In genomic region chr3:99279718-99280117, GRCm38 (mm10) we compare ENCODE assay signal across 24 mouse cellular contexts. TPM values are rescaled to one million over a fixed set of nuclear protein-coding genes. Genes with fewer than 3 reads are reported as not detected.
DNase-seq lines count a peak whose midpoint lies in the region; ATAC-seq and TF ChIP-seq lines count a peak whose summit lies in the region.
"Had no signal": no experiment of that assay in that cellular context is flagged by ENCODE, and none has a peak within 500 bp of the region (broad histone marks: within the 10 kb centered on the region; RNA-seq: fewer than 3 reads in every experiment).

No protein-coding gene starts in this region.

- TF ChIP-seq RAD21 in MEL (IDR thresholded peaks at IDR 0.05; ENCODE audit: low read depth, low read length): no peak

- TF ChIP-seq CTCF in MEL (IDR thresholded peaks at IDR 0.05 in 2 of 3, conservative IDR thresholded peaks at IDR 0.05 in 1 of 3; ENCODE audit: control insufficient read depth in 1 of 3, insufficient read depth in 1 of 3, low read depth in 2 of 3, low read length in 3 of 3, poor library complexity in 1 of 3, severe bottlenecking in 1 of 3): no peak

- H3K4me1 ChIP-seq in heart, embryonic 11.5 days (ENCODE audit: control insufficient read depth, insufficient read depth, low read length): no peaks in the 10 kb centered on the region
- no peaks in the 10 kb centered on the region; the same call in 1 of the 2 replicates for H3K4me1 ChIP-seq in midbrain, embryonic 11.5 days (ENCODE audit: control insufficient read depth, insufficient read depth, low read length)
- H3K4me1 ChIP-seq in midbrain, embryonic 15.5 days: no peaks in the 10 kb centered on the region
- peaks cover 9 to 14% of the 10 kb centered on the region in 2 experiments for H3K4me1 ChIP-seq in MEL (ENCODE audit: control insufficient read depth in 1 of 2, insufficient read depth in 2 of 2, low read length in 2 of 2)

- H3K9me3 ChIP-seq in heart, embryonic 11.5 days (replicated peaks; ENCODE audit: control insufficient read depth, low read length): no peaks in the 10 kb centered on the region
- H3K9me3 ChIP-seq in midbrain, embryonic 11.5 days (ENCODE audit: control insufficient read depth, low read length): no peaks in the 10 kb centered on the region
- H3K9me3 ChIP-seq in midbrain, embryonic 15.5 days: no peaks in the 10 kb centered on the region
- no peaks in the 10 kb centered on the region for H3K9me3 ChIP-seq in MEL (replicated peaks; ENCODE audit: insufficient read depth, low read length)

- TF ChIP-seq POLR2A in MEL (IDR thresholded peaks at IDR 0.05; ENCODE audit: control insufficient read depth in 1 of 2, insufficient read depth in 1 of 2, low read depth in 1 of 2, low read length in 2 of 2, poor library complexity in 1 of 2): no peak

- no peak overlapping the region for H3K4me2 ChIP-seq in heart, embryonic 11.5 days
- H3K4me2 ChIP-seq in midbrain, embryonic 11.5 days: no peak overlapping the region
- H3K4me2 ChIP-seq in midbrain, embryonic 15.5 days: no peak overlapping the region

- peak; percentile 25 to 58; a peak in 1 of 4 replicates for TF ChIP-seq EP300 in MEL (IDR thresholded peaks at IDR 0.05; ENCODE audit: low read depth in 1 of 2, low read length in 2 of 2)

- H3K27ac ChIP-seq in heart, embryonic 11.5 days (ENCODE audit: low read depth, low read length): no peak overlapping the region
- no peak overlapping the region for H3K27ac ChIP-seq in midbrain, embryonic 11.5 days (ENCODE audit: low read depth, low read length)
- no peak overlapping the region for H3K27ac ChIP-seq in midbrain, embryonic 15.5 days
- peak overlapping the region; percentile 15; the same call in 1 of the 2 replicates for H3K27ac ChIP-seq in MEL (ENCODE audit: control insufficient read depth, low read depth, low read length)

- WGBS in heart, embryonic 11.5 days (ENCODE audit: insufficient replicate concordance): 68% methylated on average over 3 of the region's 3 CpGs
- WGBS in midbrain, embryonic 11.5 days: 95% methylated on average over 3 of the region's 3 CpGs
- WGBS in midbrain, embryonic 15.5 days: 92% methylated on average over 3 of the region's 3 CpGs

- peak; percentile 70 for DNase-seq in heart, adult 11 months
- DNase-seq in midbrain, embryonic 11.5 days (ENCODE audit: low spot score, missing footprints): peak; percentile 17
- DNase-seq in MEL (ENCODE audit: low read depth, low spot score) (peak; percentile 74), MEL-GATA-1-ER (ENCODE audit: extremely low read depth, low read depth) (peak; percentile 75)
- no peak for DNase-seq in ovary, postnatal 36 days (ENCODE audit: low spot score)
- no peak for DNase-seq in urinary bladder, postnatal 14 days (ENCODE audit: low spot score)
- DNase-seq: adrenal gland, adult 2 months; adrenal gland, adult 8-10 months; adrenal gland, postnatal 10 days; adrenal gland, postnatal 14 days; adrenal gland, postnatal 25 days; adrenal gland, postnatal 36 days; B cell, adult 2 months; cerebellum, adult 11 months; cerebellum, adult 11-12 months; cerebellum, adult 18-20 months; cerebellum, adult 2 months had no signal

- no peak overlapping the region for H3K9ac ChIP-seq in heart, embryonic 11.5 days (ENCODE audit: low read depth, low read length)
- no peak overlapping the region for H3K9ac ChIP-seq in midbrain, embryonic 11.5 days (ENCODE audit: low read length)
- no peak overlapping the region for H3K9ac ChIP-seq in midbrain, embryonic 15.5 days
- no peak overlapping the region for H3K9ac ChIP-seq in MEL (ENCODE audit: control insufficient read depth, low read depth, low read length, poor library complexity, severe bottlenecking)

- ATAC-seq in heart, embryonic 11.5 days (replicated peaks; ENCODE audit: insufficient number of reproducible peaks, low FRiP score, low TSS enrichment): no peak
- ATAC-seq in midbrain, embryonic 11.5 days (ENCODE audit: low FRiP score): no peak
- ATAC-seq in midbrain, embryonic 15.5 days (replicated peaks): no peak
- ATAC-seq: activated CD4-positive, CD25-positive, alpha-beta regulatory T cell, adult 4 months; CD4-positive, CD25-positive, alpha-beta regulatory T cell, adult 4 months; Patski had no signal

- H3K4me3 ChIP-seq in heart, embryonic 11.5 days (ENCODE audit: low read depth, low read length): no peak overlapping the region
- H3K4me3 ChIP-seq in midbrain, embryonic 11.5 days (ENCODE audit: low read depth, low read length): no peak overlapping the region
- H3K4me3 ChIP-seq in midbrain, embryonic 15.5 days: no peak overlapping the region
- H3K4me3 ChIP-seq in MEL (ENCODE audit: control insufficient read depth in 1 of 2, insufficient read depth in 1 of 2, low read depth in 2 of 2, low read length in 2 of 2): no peak overlapping the region

- no peaks in the 10 kb centered on the region for H3K27me3 ChIP-seq in heart, embryonic 11.5 days (ENCODE audit: control insufficient read depth, insufficient read depth, low read length)
- no peaks in the 10 kb centered on the region for H3K27me3 ChIP-seq in midbrain, embryonic 11.5 days (ENCODE audit: control insufficient read depth, insufficient read depth, low read length)
- H3K27me3 ChIP-seq in midbrain, embryonic 15.5 days (replicated peaks): no peaks in the 10 kb centered on the region
- H3K27me3 ChIP-seq in MEL (ENCODE audit: control insufficient read depth in 1 of 2, insufficient read depth in 2 of 2, low read length in 2 of 2): no peaks in the 10 kb centered on the region
- H3K27me3 ChIP-seq: CH12.LX, Patski had no signal

- H3K79me2 ChIP-seq in MEL (ENCODE audit: control insufficient read depth, insufficient read depth, low read length, poor library complexity): no peaks in the 10 kb centered on the region

- no peaks in the 10 kb centered on the region for H3K36me3 ChIP-seq in heart, embryonic 11.5 days (ENCODE audit: control insufficient read depth, insufficient read depth, low read length)
- H3K36me3 ChIP-seq in midbrain, embryonic 11.5 days (ENCODE audit: control insufficient read depth, insufficient read depth, low read length): no peaks in the 10 kb centered on the region
- H3K36me3 ChIP-seq in midbrain, embryonic 15.5 days (replicated peaks): no peaks in the 10 kb centered on the region
- H3K36me3 ChIP-seq in MEL (ENCODE audit: control insufficient read depth in 1 of 2, insufficient read depth in 2 of 2, low read length in 2 of 2): peaks cover 0 to 12% of the 10 kb centered on the region in 2 experiments; a peak in 2 of 4 replicates
- H3K36me3 ChIP-seq: G1E had no signal

TF ChIP-seq in MEL, 35 proteins besides CTCF, POLR2A, EP300 and RAD21:
- TF ChIP-seq MAZ (IDR thresholded peaks at IDR 0.05; ENCODE audit: low read depth, low read length) (no peak), TCF12 (IDR thresholded peaks at IDR 0.05; ENCODE audit: low read depth, low read length) (peak; percentile 12; the same call in 1 of the 2 replicates), JUND (IDR thresholded peaks at IDR 0.05; ENCODE audit: low read depth, low read length) (no peak), POLR2AphosphoS5 (IDR thresholded peaks at IDR 0.05; ENCODE audit: borderline replicate concordance, low read depth, low read length) (no peak), GATA1 (IDR thresholded peaks at IDR 0.05; ENCODE audit: low read depth, low read length) (peak; percentile 47; the same call in 1 of the 2 replicates), TAL1 (IDR thresholded peaks at IDR 0.05; ENCODE audit: low read length) (peak; percentile 23; the same call in 1 of the 2 replicates), SIN3A (IDR thresholded peaks at IDR 0.05; ENCODE audit: low read length) (peak; percentile 84), GABPA (IDR thresholded peaks at IDR 0.05; ENCODE audit: low read depth, low read length) (no peak), MAX (IDR thresholded peaks at IDR 0.05; ENCODE audit: low read length) (peak; percentile 77), MXI1 (IDR thresholded peaks at IDR 0.05; ENCODE audit: low read depth, low read length) (peak; percentile 90), ETS1 (IDR thresholded peaks at IDR 0.05; ENCODE audit: low read depth, low read length) (0 out of 2 replicates have a peak, but pooled peaks have one; percentile 25), MYC (IDR thresholded peaks at IDR 0.05; ENCODE audit: low read depth, low read length) (peak; percentile 71; the same call in 1 of the 2 replicates)

RNA-seq across cellular contexts. Expression of gene Tbx15, which starts 39.5 kb away (rescaled TPM):
- polyA plus RNA-seq in heart, embryonic 11.5 days (2014; fragmentation: Nextera tagmentation; extraction: Ambion mirVana): 0.21 and 0.40 TPM in 2 replicates
- 1.6 and 1.8 TPM in 2 replicates for polyA plus RNA-seq in midbrain, embryonic 11.5 days (2014; fragmentation: Nextera tagmentation; extraction: Ambion mirVana)
- 0.61 and 0.69 TPM in 2 replicates for polyA plus RNA-seq in midbrain, embryonic 15.5 days (2015; fragmentation: Nextera tagmentation; extraction: Ambion mirVana)
- total RNA-seq in MEL (2012; rRNA removed): 8.9 and 9.8 TPM in 2 replicates
- 10 to 100 TPM in 1 of 2 experiments, not detected in 1; 13.0 TPM for polyA plus RNA-seq in MEL (2012; ENCODE audit: insufficient read depth in 1 of 2, insufficient read length in 2 of 2, low read depth in 1 of 2, low replicate concordance in 2 of 2, missing spikeins in 1 of 2)
- polyA plus RNA-seq: activated CD4-positive, CD25-positive, alpha-beta regulatory T cell, adult 4 months; CD4-positive, CD25-positive, alpha-beta regulatory T cell, adult 4 months; G1E had no signal

Comparison
In these comparisons a context has a peak if more than half of its experiments do, and no peak if none do; other contexts are left out.
1. DNase-seq: peak in heart, adult 11 months (single experiment), midbrain, embryonic 11.5 days (single experiment), MEL (single experiment) and MEL-GATA-1-ER (single experiment); none in ovary, postnatal 36 days (single experiment) and urinary bladder, postnatal 14 days (single experiment).